Mouse (Mus musculus) stomach, embryonic 14.5 days (tissue): ENCODE results near the gene Hnrnpul2. TPM values are rescaled to one million over a fixed set of nuclear protein-coding genes. Genes with fewer than 3 reads are reported as not detected.
"Not testable (repeated sequence)": the region's sequence is repeated elsewhere in the genome, so short reads cannot be mapped to it uniquely, and the experiment has no call there.

ENCODE experiments used
- ATAC-seq: fragments of 200-750 bp; cut with Nextera tagmentation; 2 replicates; pipeline ENCODE4 v1.8.0; 2017; ENCODE audit warnings: low read depth, moderate TSS enrichment; ENCODE audit not compliant: insufficient number of reproducible peaks, insufficient read depth, low FRiP score
- H3K27ac ChIP-seq: fragments of 300-500 bp; sonication (generic); 2 replicates; pipeline ENCODE4 v1.5.1; 2014; ENCODE audit warnings: mild to moderate bottlenecking, low read length, moderate library complexity, mixed read lengths
- H3K27me3 ChIP-seq: fragments of 300-500 bp; sonication (generic); 2 replicates; pipeline ENCODE4 v1.6.1; 2014; ENCODE audit warnings: low read length, control low read depth, mixed read lengths; ENCODE audit not compliant: control insufficient read depth, insufficient read depth
- H3K36me3 ChIP-seq: fragments of 300-500 bp; sonication (generic); 2 replicates; pipeline ENCODE4 v1.6.1; 2014; ENCODE audit warnings: mild to moderate bottlenecking, control low read depth, low read length, moderate library complexity, mixed read lengths; ENCODE audit not compliant: control insufficient read depth, insufficient read depth
- H3K4me1 ChIP-seq: fragments of 300-500 bp; sonication (generic); 2 replicates; pipeline ENCODE4 v1.6.1; 2014; ENCODE audit warnings: low read length, control low read depth, mixed read lengths; ENCODE audit not compliant: control insufficient read depth, insufficient read depth
- H3K4me2 ChIP-seq: fragments of 300-500 bp; sonication (generic); replicated peaks from 2 replicates; pipeline ENCODE4 v1.6.1; 2014; ENCODE audit warnings: low read depth, low read length, control low read depth
- H3K4me3 ChIP-seq: fragments of 300-500 bp; sonication (generic); 2 replicates; pipeline ENCODE4 v1.5.1; 2014; ENCODE audit warnings: low read depth, low read length, control low read depth
- H3K9ac ChIP-seq: fragments of 300-500 bp; sonication (generic); replicated peaks from 2 replicates; pipeline ENCODE4 v1.6.1; 2014; ENCODE audit warnings: low read depth, mild to moderate bottlenecking, control low read depth, low read length, moderate library complexity, mixed read lengths
- H3K9me3 ChIP-seq: fragments of 300-500 bp; sonication (generic); 2 replicates; pipeline ENCODE4 v1.6.1; 2016; ENCODE audit warnings: low read depth, low read length, control low read depth; ENCODE audit not compliant: control insufficient read depth
- WGBS: fragments of 180-500 bp; shearing (Covaris S2); extraction: QIAGEN DNeasy Blood & Tissue Kit; methylation state at CpG from one replicate; pipeline ENCODE4 v1.1.7; 2014; 5-methylcytosine and 5-hydroxymethylcytosine counted together
- polyA plus RNA-seq: library from polyadenylated mRNA; unstranded; fragments of >200 nt; fragmentation: Nextera tagmentation; extraction: Ambion mirVana; gene quantifications from 2 replicates; pipeline ENCODE4 v1.2.1, GENCODE M21; 2014

Gene Hnrnpul2
- polyA plus RNA-seq, 1 experiment from 2014 or later = 10.0 TPM

DNA sequence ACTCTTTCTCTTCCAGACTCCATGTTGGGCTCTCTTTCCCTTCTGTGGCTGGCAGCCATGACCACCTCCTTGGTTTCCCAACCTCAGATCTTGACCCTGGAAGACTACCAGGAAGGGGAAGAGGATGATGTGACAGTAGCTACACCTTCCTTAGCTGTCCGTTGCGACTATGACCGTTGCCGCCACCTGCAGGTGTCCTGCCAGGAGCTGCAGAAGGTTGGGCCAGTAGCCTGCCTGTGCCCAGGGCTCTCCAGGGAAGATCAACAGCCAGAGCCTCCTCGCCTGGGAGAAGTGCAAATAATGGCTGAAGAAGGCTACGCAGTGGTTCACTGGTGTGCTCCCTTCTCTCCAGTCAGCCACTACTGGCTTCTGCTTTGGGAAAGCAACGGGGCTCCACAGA is 31.8 kb downstream of the Hnrnpul2 start:
- no peaks in the 10 kb centered on the region for H3K4me1 ChIP-seq
- H3K9me3 ChIP-seq = no peaks in the 10 kb centered on the region
- no peak overlapping the region for H3K4me2 ChIP-seq
- WGBS = 42% methylated on average over 7 of the region's 7 CpGs
- H3K27me3 ChIP-seq = no peaks in the 10 kb centered on the region
- ATAC-seq = no peak
- H3K36me3 ChIP-seq = peaks cover 7% of the 10 kb centered on the region
- no peak overlapping the region for H3K9ac ChIP-seq
- no peak overlapping the region for H3K4me3 ChIP-seq
- H3K27ac ChIP-seq = no peak overlapping the region

DNA sequence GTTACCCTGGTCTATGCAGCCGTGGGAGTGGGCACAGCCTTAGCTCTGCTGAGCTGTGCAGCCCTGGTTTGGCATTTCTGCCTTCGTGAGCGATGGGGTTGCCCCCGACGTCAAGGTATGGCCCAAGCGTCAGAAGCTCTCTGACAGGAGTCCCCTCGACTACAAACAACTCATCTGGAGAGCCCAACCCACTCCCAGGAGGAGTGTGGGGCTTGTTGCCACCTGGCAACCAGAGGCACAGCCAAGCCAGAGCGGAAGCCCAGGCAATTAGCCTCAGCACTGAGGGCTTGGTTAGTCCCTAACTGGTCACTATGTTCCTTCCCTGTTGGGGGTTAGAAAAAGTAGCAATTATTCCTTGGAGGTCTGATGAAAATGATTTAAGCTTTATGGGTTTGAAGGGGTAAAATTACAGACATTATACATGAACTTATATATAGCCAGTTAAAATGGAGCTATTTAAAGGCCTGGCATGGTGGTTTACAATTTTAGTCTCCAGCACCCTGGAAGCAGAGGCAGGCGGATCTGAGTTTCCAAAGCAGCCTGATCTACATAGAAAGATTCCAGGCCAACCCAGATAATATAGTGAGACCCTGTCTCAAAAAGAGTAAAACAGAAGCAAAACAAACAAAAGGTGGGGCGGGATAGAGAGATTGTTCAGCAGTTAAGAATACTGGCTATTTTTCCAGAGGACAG is 32.6 kb downstream of the Hnrnpul2 start:
- 51% methylated on average over 10 of the region's 10 CpGs for WGBS
- no peak for ATAC-seq
- no peak overlapping the region for H3K9ac ChIP-seq

DNA sequence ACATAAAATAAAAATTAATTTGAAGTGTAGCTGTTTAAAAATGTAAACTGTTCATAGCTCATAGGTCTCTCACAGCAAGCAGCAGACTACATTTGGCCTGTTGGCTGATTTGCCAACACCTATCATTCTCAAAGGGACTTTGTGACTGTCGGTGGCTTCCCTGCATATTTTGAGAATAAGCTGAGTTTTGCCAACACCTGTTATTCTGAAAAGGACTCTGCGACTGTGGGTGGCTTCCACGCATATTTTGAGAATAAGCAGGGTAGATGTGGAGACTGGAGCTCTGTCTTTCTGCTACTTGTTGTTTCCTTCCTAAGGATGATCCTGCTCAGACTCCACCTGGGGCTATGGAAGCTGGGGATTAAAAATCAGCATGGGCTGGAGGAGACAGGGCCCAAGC is 33.3 kb downstream of the Hnrnpul2 start:
- Histone ChIP-seq H3K9ac (no peak overlapping the region), H3K9me3 (no peaks in the 10 kb centered on the region), H3K36me3 (no peaks in the 10 kb centered on the region; the same call in 1 of the 2 replicates), H3K4me1 (no peaks in the 10 kb centered on the region), H3K27ac (no peak overlapping the region), H3K27me3 (no peaks in the 10 kb centered on the region), H3K4me3 (no peak overlapping the region), H3K4me2 (no peak overlapping the region)
- no peak for ATAC-seq
- 84% methylated on average over 3 of the region's 3 CpGs for whole genome bisulfite sequencing

More for the DNA sequence above, 32.6 kb downstream of the Hnrnpul2 start:
- no peak overlapping the region for H3K4me3 ChIP-seq
- H3K4me2 ChIP-seq = no peak overlapping the region
- peaks cover 5% of the 10 kb centered on the region for H3K36me3 ChIP-seq
- H3K27me3 ChIP-seq = no peaks in the 10 kb centered on the region
- no peaks in the 10 kb centered on the region for H3K4me1 ChIP-seq
- no peak overlapping the region for H3K27ac ChIP-seq
- no peaks in the 10 kb centered on the region for H3K9me3 ChIP-seq

DNA sequence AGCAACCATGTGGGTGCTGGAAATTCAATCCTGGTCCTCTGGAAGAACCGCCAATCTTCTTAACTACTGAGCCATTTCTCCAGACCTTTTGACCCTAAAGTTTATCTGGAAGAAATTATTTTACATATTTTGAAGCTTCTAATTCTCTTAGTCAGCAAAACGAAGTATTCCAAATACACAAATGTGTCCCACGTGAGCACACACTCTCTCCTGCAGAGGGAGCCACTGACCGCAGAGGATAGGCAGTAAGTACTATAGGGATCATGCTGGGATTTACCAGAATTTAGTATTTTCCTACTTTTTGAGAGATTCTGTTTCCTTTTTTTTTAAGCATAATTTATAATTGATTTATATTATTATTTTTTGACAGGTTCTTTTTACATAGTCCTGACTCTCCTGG is 37.9 kb downstream of the Hnrnpul2 start:
- Histone ChIP-seq H3K36me3 (no peaks in the 10 kb centered on the region), H3K4me2 (no peak overlapping the region), H3K9ac (no peak overlapping the region), H3K27ac (no peak overlapping the region), H3K27me3 (no peaks in the 10 kb centered on the region), H3K9me3 (no peaks in the 10 kb centered on the region), H3K4me3 (no peak overlapping the region), H3K4me1 (no peaks in the 10 kb centered on the region)
- no peak for ATAC-seq
- WGBS = 47% methylated on average over 4 of the region's 4 CpGs

DNA sequence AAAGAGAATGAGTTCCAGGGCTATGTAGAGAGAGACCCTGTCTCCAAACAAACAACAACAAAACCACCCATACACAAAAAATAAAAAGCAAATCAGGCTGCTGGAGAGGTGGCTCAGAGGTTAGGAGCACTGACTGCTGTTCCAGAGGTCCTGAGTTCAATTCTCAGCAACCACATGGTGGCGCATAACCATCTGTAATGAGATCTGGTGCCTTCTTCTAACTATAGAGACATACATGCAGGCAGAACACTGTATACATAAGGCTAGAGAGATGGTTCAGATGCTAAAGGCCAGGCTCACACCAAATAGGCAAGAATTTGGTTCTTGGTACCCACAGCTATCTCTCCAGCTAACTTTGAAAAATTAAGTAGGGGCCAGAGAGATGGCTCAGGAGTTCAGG is 39.2 kb downstream of the Hnrnpul2 start:
- Histone ChIP-seq H3K4me1 (no peaks in the 10 kb centered on the region), H3K4me2 (no peak overlapping the region), H3K4me3 (no peak overlapping the region), H3K9ac (no peak overlapping the region), H3K9me3 (no peaks in the 10 kb centered on the region), H3K27me3 (no peaks in the 10 kb centered on the region), H3K36me3 (no peaks in the 10 kb centered on the region), H3K27ac (no peak overlapping the region)
- ATAC-seq = no peak
- 23% methylated on average over 1 of the region's 1 CpGs for WGBS

DNA sequence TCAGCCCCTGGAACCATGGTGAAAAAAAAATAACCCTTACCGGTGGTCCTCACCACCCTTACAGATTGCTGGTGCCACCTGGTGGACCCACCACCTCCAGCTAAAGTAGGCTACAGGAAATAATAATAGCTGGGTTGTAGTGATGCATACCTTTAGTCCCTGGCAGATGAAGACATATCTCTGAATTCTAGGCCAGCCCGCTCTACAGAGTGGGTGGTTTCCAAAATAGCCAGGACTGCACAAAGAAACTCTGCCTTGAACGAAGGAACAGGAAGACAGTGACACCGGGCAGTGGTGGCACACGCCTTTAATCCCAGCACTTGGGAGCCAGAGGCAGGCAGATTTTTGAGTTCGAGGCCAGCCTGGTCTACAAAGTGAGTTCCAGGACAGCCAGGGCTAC is 44.5 kb downstream of the Hnrnpul2 start:
- H3K4me1 ChIP-seq = no peaks in the 10 kb centered on the region
- H3K27me3 ChIP-seq = no peaks in the 10 kb centered on the region
- H3K36me3 ChIP-seq = no peaks in the 10 kb centered on the region
- no peak overlapping the region for H3K4me3 ChIP-seq
- H3K9ac ChIP-seq = no peak overlapping the region
- no peaks in the 10 kb centered on the region for H3K9me3 ChIP-seq
- no peak for ATAC-seq
- H3K27ac ChIP-seq = no peak overlapping the region
- 83% methylated on average over 6 of the region's 6 CpGs for WGBS
- H3K4me2 ChIP-seq = no peak overlapping the region

DNA sequence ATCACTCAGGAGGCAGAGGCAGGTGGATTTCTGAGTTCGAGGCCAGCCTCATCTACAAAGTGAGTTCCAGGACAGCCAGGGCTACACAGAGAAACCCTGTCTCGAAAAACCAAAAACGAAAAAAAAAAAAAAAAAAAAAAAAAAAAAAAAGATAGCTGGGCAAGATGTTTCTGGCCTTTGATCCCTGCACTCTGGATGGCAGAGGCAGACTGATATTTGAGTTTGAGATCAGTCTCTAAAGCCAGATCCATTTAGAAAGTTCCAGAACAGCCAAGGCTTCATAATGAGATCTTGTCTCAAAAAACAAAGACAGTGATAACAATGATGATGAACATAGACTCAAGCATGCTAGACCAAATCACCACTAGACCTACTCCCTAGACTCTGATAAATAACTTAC is 50.6 kb downstream of the Hnrnpul2 start:
- not testable (repeated sequence) for H3K27ac ChIP-seq, H3K4me1 ChIP-seq, H3K4me2 ChIP-seq, H3K9ac ChIP-seq, H3K9me3 ChIP-seq, ATAC-seq, H3K27me3 ChIP-seq
- H3K4me3 ChIP-seq = peak overlapping the region; percentile 64; the same call in 1 of the 2 replicates
- peaks cover 22% of the 10 kb centered on the region for H3K36me3 ChIP-seq
- 77% methylated on average over 3 of the region's 3 CpGs for WGBS

DNA sequence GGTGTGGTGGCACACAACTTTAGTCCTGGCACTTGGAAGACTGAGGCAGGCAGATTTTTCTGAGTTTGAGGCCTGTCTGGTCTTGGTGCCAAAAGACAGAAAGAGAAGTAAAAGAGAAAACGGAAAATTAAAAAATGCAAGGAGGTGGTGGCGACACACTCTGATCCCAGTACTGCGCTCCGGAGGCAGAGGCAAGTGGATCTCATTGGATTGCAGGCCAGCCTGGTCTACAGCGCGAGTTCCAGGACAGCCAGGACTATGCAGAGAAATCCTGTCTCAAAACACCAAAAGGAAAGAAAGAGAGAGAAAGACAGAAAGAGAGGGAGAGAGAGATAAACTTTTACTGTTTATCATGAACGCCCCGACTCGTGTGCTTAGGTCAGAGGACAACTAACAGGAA is 51.0 kb downstream of the Hnrnpul2 start:
- H3K9ac ChIP-seq = peak overlapping the region; percentile 97; the same call in 1 of the 2 replicates
- no peak for ATAC-seq
- peak overlapping the region; percentile 39; the same call in 1 of the 2 replicates for H3K27ac ChIP-seq
- peak overlapping the region; percentile 44 for H3K4me2 ChIP-seq
- peaks cover 26% of the 10 kb centered on the region for H3K36me3 ChIP-seq
- peaks cover 7% of the 10 kb centered on the region for H3K4me1 ChIP-seq
- WGBS = 38% methylated on average over 9 of the region's 9 CpGs
- peak overlapping the region; percentile 64 for H3K4me3 ChIP-seq
- H3K9me3 ChIP-seq = no peaks in the 10 kb centered on the region
- H3K27me3 ChIP-seq = no peaks in the 10 kb centered on the region
